Mouse (Mus musculus) heart, embryonic 16.5 days (tissue): ENCODE data around the gene 1110059E24Rik. TPM values are rescaled to one million over a fixed set of nuclear protein-coding genes. Genes with fewer than 3 reads are reported as not detected.

ENCODE experiments used
- ATAC-seq: fragments of 200-750 bp; cut with Nextera tagmentation; replicated peaks from 2 replicates; pipeline ENCODE4 v1.8.0; 2017; ENCODE audit warnings: moderate number of reproducible peaks; ENCODE audit not compliant: insufficient read depth, low FRiP score; ENCODE audit errors: extremely low read depth
- H3K27ac ChIP-seq: fragments of 300-500 bp; sonication (generic); 2 replicates; pipeline ENCODE4 v1.5.1; 2014; ENCODE audit warnings: mild to moderate bottlenecking, low read length, control low read depth, moderate library complexity
- H3K27me3 ChIP-seq: fragments of 300-500 bp; sonication (generic); 2 replicates; pipeline ENCODE4 v1.6.1; 2014; ENCODE audit warnings: low read length, mixed read lengths; ENCODE audit not compliant: control insufficient read depth, insufficient read depth
- H3K36me3 ChIP-seq: fragments of 300-500 bp; sonication (generic); 2 replicates; pipeline ENCODE4 v1.6.1; 2014; ENCODE audit not compliant: control insufficient read depth, insufficient read depth
- H3K4me1 ChIP-seq: fragments of 300-500 bp; sonication (generic); 2 replicates; pipeline ENCODE4 v1.6.1; 2014; ENCODE audit warnings: low read length, mixed read lengths; ENCODE audit not compliant: control insufficient read depth, insufficient read depth
- H3K4me2 ChIP-seq: fragments of 300-500 bp; sonication (generic); 2 replicates; pipeline ENCODE4 v1.6.1; 2014; ENCODE audit warnings: low read depth, mild to moderate bottlenecking, control low read depth, low read length
- H3K4me3 ChIP-seq: fragments of 300-500 bp; sonication (generic); 2 replicates; pipeline ENCODE4 v1.5.1; 2014; ENCODE audit warnings: mild to moderate bottlenecking, control low read depth, low read length
- H3K9ac ChIP-seq: fragments of 300-500 bp; sonication (generic); 2 replicates; pipeline ENCODE4 v1.6.1; 2014; ENCODE audit warnings: low read length, control low read depth
- H3K9me3 ChIP-seq: fragments of 300-500 bp; sonication (generic); replicated peaks from 2 replicates; pipeline ENCODE4 v1.6.1; 2016; ENCODE audit warnings: low read length; ENCODE audit not compliant: control insufficient read depth
- WGBS: fragments of 180-500 bp; shearing (Covaris S2); extraction: QIAGEN DNeasy Blood & Tissue Kit; methylation state at CpG from one replicate; pipeline ENCODE4 v1.1.7; 2014; 5-methylcytosine and 5-hydroxymethylcytosine counted together
- polyA plus RNA-seq: library from polyadenylated mRNA; unstranded; fragments of >200 nt; fragmentation: Nextera tagmentation; extraction: Ambion mirVana; gene quantifications from 2 replicates; pipeline ENCODE4 v1.2.1, GENCODE M21; 2015

1110059E24Rik gene
- polyA plus RNA-seq, 1 experiment from 2014 or later: 43.0 TPM

GRCm38 (mm10) chr19:21551921-21552536 lies 100.7 kb downstream of the 1110059E24Rik start:
- Histone ChIP-seq H3K27me3 (no peaks in the 10 kb centered on the region), H3K9me3 (no peaks in the 10 kb centered on the region), H3K9ac (no peak overlapping the region), H3K4me3 (no peak overlapping the region), H3K36me3 (no peaks in the 10 kb centered on the region), H3K27ac (no peak overlapping the region), H3K4me1 (no peaks in the 10 kb centered on the region), H3K4me2 (no peak overlapping the region)
- ATAC-seq: no peak
- WGBS: 68% methylated on average over 5 of the region's 5 CpGs

- H3K4me3 ChIP-seq: no peak overlapping the region
- H3K9ac ChIP-seq: no peak overlapping the region
- no peak overlapping the region for H3K27ac ChIP-seq
- H3K4me2 ChIP-seq: no peak overlapping the region
- no peaks in the 10 kb centered on the region for H3K36me3 ChIP-seq
- no peaks in the 10 kb centered on the region for H3K9me3 ChIP-seq
- no peaks in the 10 kb centered on the region for H3K27me3 ChIP-seq
- no peaks in the 10 kb centered on the region for H3K4me1 ChIP-seq
- ATAC-seq: no peak
- 88% methylated on average over 3 of the region's 3 CpGs for WGBS
These were observed 103.1 kb downstream of the 1110059E24Rik start for GRCm38 (mm10) chr19:21549713-21550112.

- Histone ChIP-seq H3K9me3 (no peaks in the 10 kb centered on the region), H3K9ac (no peak overlapping the region), H3K4me1 (no peaks in the 10 kb centered on the region), H3K36me3 (no peaks in the 10 kb centered on the region), H3K4me3 (no peak overlapping the region), H3K27me3 (no peaks in the 10 kb centered on the region), H3K4me2 (no peak overlapping the region), H3K27ac (no peak overlapping the region)
- WGBS: 28% methylated on average over 3 of the region's 3 CpGs
- ATAC-seq: peak; percentile 49
These were observed 103.8 kb downstream of the 1110059E24Rik start for GRCm38 (mm10) chr19:21548947-21549346.

- Histone ChIP-seq H3K36me3 (no peaks in the 10 kb centered on the region), H3K9me3 (no peaks in the 10 kb centered on the region), H3K4me3 (no peak overlapping the region), H3K9ac (no peak overlapping the region), H3K4me1 (no peaks in the 10 kb centered on the region), H3K4me2 (no peak overlapping the region), H3K27ac (no peak overlapping the region), H3K27me3 (no peaks in the 10 kb centered on the region)
- WGBS: 46% methylated on average over 3 of the region's 3 CpGs
- ATAC-seq: no peak
These were observed 115.7 kb downstream of the 1110059E24Rik start for GRCm38 (mm10) chr19:21537125-21537524.

Other genes starting within 250 kb of the 1110059E24Rik start
- gene Gda, start 179.5 kb downstream of the 1110059E24Rik start, polyA plus RNA-seq: 0.30 and 0.42 TPM in 2 replicates
- gene Abhd17b, start 209 bp upstream of the 1110059E24Rik start, polyA plus RNA-seq: 18.4 and 19.7 TPM in 2 replicates
- gene Cemip2, start 125.4 kb upstream of the 1110059E24Rik start, polyA plus RNA-seq: 36.4 and 40.1 TPM in 2 replicates